Mouse (Mus musculus) mouse trophoblast stem cell (cell line): ENCODE data around the gene Cryzl2.

Experiments used
- in situ Hi-C, 2 experiments: fragments of 300-500 bp; cut with MseI, MboI; formaldehyde crosslinking; loops; 2 replicates in 1 of 2; 3 replicates in 1 of 2; pipeline ENCODE4 v1.15.1; 2025

Cryzl2 gene

DNA sequence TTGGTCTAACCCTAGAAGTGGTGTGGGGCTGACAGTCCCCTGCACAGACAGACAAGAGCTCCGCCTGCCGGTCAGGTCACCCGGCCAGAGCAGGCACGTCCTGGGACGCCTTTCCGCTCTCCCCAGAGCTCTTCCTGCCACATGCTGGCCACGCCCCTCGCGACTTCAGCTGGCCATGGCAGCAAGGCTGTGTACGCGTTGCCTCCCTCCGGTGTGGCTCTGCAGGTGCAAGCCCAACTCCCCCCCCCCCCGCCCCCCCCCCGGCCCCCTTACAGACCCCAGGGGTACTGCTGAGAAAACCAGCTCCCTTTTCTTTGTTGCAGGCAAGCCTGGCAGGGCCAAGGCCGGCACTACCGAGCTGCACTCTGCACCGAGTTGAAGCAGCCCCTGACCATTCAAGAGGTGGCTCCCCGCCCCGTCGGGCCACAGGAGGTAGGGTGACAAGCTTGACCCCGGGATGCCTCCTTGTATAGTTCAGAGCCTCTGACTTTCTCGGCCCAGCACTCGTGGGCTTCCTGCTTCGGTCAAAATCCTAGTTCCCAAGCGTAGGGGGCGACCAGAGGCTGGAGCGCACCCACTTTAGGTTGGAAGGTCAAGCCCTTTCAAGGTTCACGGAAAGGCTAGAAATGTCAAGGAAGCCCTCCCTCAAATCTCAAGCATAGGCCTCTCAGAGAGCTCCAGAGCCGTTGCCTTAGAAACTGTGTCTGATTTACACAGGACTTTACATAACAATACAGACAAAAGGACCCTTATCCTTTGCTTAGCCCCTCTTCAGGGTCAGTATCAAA, at the start of gene Cryzl2:
Gene Cryzl2 (plus strand): TSS at position 157 of the 788 bp plus-strand sequence.
- in situ Hi-C loops, result no loop called here

DNA sequence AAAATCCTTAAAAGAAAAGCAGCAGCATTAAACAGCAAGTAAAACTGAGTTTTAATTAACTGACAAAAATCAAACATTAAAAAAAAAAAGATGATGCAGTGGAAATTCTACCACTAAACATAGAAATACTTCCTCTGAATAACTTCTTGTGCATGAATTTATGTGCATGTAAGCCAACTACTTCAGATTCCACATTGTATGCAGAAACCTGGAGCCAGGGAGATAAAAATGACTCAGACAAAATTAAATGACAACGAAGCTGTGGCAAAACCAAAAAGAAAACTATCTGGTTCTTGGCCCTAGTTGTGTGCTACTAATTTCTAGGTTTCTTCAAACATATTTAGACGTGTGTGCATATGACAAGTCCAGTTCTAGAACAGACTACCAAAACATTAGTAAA, 48.7 kb upstream of the Cryzl2 start:
- in situ Hi-C loops, result no loop called here

DNA sequence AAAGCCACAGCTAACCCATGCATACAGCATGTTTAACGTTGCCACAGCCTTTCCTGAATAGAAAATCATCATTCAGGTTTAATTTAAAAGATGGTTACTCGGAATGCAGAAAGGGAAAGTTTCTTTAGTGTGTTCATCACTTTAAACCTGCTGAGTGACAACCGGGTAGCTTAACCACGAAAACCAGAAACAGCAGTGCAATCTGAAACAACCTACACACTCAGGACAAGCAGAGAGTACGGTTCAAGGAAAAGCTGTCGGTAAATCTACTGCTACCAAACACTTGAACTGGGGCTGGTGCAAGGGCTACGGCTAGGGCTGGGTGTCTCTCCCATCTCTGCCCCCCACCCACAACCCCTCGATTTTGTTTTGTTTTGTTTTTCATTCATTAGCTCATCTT, 47.4 kb upstream of the Cryzl2 start:
- in situ Hi-C loops, result no loop called here

DNA sequence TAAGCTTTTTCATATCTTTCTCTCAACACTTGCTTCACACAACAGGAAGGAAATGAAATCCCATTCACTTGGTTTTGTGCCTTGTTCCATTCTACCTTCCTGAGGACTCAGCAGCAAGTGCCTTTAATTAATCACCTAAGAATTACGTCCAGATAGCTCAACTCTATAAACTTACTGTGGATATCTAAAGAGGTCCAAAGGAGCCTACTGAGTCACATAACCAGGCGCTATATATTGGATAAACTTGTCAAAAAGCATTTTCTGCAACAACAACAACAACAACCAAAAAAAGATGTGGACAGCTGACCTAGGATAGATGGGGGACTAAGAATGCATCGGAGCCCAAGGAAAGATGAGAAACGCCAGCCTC, 47.1 kb upstream of the Cryzl2 start:
- in situ Hi-C loops, result no loop called here

DNA sequence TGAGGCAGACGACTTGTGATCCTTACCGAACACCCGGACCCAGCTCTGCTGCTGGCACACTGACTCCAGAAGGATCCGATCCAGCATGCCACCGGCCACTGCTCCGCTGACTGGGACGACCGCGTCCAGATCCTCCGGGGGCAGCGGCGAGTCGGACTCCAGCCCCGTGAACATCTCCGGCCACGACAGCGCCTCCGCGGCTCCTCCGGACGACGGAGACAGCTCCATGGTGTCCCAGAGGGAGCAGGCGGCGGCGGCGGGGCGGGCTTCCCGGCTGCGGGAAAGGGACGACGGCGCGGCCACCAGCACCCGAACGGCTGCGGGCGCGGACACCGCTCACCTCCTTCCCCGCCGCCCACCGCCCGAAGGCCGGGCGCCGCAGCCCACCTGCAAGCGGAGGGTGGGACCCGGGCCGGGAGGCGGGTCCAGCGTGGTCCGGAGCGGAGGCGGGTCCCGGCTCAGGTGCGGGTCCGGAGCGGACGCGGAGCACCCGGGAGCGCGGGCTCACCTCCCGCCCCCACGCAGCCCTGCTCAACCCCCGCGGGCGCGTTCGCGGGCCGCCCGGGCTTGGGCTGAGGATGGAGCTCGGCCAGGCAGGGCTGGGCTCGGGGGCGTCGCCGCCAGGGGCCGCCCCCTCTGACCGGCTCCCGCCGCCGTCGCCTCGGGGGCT, 46.5 kb upstream of the Cryzl2 start:
- in situ Hi-C loops, result no loop called here

DNA sequence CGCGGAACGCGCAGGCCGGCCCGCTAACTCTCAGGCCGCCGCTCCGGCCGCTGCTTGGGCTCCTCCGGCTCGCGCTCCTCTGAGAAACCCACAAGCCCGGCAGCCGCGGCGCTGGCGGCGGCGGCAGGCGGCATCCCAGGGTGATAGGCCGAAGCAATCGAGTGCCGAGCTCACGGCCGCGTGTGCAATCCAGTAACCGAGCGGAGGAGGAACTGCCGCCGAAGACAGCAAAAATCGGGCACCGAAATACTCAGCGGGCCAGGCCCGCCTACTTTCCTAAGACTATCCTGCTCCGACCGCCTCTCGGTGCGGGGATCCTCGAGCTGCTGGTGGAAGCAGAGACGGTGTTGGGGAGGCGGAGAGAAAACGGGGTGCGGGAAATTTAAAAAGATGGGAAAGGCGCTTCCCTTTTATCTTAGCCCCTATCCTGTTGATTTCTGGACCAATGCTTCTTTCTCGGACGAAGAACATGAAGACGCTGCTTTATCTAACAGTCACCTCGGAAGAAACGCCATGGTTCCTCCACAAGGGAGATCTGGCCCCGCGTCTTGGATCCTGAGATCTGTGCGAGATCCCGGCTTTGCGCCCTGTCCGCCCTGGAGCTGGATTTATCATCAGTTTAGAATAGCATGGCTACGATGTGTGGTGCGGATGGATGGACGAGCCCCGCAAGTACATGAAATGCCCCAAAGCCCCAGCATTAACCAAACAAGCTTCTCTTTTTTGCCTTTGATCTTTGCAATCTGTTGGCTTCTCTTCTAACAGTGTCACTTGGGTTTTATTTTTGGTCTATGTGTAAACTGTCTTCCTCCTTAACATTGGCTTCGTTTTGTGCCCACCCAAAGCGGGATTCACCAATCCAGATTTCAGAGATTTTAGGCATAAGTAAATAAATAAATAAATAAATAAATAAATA, 45.7 kb upstream of the Cryzl2 start, which contains the start of gene Rasal2:
Gene Rasal2 (minus strand): TSS at position 142 of the 916 bp plus-strand sequence.
- in situ Hi-C loops, result no loop called here

DNA sequence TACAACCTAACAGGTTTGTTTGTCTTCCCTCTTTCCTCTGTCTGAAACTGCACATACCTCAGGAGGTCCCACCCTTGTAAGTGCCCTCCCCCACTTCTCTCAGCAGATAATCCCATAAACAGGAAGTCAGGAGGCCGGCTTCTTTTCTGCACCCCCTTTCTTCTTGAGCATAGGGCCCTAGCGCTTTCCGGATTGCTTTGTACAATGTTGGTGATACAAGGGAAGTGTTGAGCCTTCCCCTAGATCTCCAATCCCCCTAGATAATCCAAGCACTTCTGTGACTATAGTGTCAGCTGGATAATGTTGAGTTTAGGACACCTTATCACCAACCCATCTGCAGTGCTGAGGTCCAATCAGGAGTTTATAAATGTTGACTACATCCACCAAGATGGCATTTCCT, 42.6 kb upstream of the Cryzl2 start:
- in situ Hi-C loops, result no loop called here

DNA sequence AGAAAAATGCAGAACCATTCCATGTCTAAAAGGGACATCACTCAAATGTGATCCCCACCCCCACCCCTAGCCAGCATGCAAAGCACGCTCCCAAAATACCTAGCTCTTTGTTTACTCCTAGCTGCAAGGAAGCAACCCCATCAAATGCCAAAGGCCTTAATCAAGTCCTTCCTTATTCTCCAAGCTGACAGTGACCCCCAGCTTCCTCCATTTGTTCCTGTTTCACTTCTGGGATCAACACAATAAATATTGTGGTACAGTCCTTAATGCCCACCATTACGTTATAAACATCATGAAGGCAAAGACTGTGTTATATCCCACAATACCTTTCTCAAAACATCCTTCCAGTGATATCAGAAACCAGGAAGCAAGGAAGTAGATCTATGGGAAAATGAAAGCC, 41.7 kb upstream of the Cryzl2 start:
- in situ Hi-C loops, result no loop called here

DNA sequence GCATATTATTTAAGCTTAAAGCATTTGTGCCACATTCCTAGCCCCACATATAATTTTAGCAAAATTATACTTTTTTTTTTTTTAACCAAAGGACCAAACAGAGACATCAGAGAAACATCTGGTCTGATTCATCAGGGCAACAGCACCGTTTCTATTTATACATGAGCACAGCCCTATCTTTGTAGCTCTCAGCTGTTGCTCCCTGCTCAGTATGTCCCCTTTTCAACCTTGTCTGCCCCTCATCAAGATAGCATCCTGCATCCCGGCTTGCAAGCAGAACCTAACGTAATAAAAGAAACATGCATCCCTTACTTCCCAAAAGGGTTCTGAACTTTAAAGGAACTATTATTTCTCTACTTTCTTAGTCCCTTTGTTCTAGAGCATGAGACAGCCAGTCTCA, 41.0 kb upstream of the Cryzl2 start:
- in situ Hi-C loops, result no loop called here

DNA sequence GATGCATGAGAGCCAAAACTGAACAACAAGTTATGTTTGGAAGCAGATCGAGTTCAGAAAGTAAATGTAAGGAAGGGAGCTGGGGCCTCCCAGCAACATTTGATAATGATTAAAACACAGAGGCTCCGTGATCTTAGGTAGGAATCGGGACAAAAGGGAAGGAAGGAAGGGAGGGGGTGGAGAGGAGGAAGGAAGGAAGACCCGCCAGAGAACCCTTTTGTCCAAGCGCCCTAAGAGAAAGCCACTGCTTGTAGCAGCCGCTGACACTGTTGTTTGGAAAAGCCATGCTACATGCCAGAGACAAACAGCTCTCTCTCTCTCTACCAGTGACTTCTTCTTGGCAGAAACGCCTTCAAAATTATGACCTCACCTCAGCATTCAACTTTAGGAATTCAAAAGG, 40.5 kb upstream of the Cryzl2 start:
- in situ Hi-C loops, result no loop called here

DNA sequence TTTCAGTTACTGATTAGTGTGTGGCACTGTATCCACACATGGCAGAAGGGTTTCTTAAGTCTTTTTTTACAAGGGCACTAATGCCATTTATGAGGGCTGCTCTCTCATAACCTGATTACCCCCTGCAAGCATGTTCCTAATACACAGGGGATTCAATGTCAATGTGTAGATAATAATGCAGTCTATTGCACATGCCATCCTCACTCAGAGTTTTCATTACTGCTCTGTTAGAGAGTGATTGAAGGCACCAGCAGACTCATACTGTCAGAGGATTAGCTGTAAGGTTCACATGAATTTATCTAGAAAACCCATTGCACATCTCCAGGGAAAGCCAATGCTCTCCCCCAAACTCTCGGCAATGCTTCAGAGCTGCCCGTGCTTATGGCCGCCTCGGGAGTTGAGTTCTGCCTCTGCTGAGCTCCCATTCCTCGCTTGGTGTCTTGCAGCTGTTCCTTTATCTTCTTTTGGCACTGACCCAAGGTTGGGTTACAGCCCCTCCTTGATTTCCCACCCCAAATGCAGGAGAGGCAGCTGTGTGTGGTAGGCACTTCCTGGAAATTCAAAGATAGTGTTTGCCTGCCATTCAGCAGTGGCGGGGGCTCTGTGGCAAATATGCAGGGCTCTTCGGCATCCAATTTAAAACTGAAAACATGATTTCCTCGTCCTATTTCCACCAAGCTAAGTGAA, 32.5 kb upstream of the Cryzl2 start:
- in situ Hi-C loops, result no loop called here

DNA sequence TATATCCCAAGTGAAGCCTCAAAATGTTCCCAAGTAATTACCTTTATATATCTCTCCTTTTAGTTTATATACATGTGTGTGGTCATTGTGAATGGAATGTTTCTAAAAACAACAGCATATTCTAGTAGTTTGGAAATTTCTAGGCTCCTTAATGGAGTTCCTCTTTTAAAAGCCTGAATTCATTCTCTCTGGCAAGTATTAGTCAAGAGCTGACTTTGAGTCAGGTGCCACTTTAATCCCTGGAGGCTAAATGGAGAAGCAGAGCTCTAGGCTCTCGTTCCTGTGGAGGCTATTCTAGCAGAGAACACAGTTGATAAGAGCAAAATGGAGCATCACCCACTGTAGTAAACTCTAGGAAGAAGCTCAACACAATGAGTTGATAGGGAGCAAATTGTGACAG, 31.4 kb upstream of the Cryzl2 start:
- in situ Hi-C loops, result no loop called here

DNA sequence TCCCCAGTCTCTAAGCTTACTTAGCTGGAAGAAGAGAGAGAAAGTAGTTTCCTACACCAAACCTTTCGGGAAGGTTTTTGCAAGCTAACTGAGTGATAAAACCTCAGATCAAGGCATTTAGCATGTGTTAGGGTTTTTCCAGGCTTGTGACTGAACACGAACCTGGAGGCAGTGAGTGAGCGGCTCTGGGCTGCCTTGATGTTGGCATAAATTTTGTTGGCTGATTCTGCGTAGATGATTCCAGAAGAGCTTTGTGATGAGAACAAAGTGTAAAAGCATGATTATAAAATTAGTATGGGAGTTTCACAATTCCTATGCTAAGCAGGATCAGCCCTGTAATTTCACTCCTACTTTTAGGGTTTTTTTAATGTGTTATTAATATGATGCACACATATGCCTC, 30.8 kb upstream of the Cryzl2 start:
- in situ Hi-C loops, result no loop called here

DNA sequence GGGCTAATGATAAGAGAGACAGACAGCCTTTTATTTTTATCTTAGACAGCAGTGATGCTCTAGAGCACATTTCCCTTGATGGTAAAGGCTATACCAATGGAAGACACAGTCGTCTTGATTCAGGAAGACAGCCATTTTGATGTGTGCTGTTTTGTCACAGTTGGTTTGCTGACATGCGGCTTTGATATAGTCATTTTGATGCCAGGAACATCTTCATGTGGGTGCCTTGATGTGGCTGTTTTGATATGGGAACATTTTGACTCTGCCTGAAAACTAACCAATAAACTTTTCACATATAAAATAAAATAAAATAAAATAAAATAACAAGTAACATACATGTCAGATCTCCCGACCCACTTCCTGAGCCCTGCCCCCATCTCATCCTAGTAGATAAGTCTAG, 30.0 kb upstream of the Cryzl2 start:
- in situ Hi-C loops, result no loop called here

DNA sequence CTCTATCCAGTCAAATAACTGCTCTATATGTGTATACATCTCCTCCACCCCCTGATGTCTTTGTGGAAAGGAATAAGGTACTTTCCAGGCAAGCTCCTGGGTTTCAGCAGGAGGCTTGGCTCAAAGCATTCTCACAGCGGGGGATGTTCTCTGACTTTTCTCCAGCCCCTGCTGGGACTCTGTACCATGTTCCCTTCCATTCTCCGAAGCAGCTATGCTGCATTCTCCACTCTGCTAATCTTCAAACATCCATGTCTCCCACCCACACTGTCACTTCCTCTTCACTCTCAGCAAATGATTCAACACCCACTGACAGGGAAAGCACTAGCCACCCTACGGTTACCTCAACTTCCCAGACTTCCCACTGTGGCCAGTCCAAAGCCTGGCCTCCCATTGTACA, 25.1 kb upstream of the Cryzl2 start:
- in situ Hi-C loops, result no loop called here

DNA sequence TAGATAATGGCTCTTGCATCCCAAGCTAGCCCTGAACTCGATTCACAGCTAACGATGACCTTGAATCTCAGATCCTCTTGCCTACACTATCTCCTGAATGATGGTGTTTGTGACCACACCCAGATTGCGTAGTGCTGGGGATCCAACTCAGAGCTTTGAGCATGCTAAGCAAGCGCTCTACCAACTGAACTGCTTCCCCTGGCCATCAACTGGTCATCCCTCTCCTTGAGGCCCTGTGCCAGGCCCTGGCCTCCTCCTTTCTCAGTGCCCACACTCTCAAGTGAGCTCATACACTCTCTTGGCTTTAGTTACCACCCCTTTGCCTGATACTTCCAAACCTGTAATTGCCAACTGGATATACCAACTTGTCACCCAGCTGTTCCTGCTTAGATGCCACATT, 24.0 kb upstream of the Cryzl2 start:
- in situ Hi-C loops, result no loop called here

DNA sequence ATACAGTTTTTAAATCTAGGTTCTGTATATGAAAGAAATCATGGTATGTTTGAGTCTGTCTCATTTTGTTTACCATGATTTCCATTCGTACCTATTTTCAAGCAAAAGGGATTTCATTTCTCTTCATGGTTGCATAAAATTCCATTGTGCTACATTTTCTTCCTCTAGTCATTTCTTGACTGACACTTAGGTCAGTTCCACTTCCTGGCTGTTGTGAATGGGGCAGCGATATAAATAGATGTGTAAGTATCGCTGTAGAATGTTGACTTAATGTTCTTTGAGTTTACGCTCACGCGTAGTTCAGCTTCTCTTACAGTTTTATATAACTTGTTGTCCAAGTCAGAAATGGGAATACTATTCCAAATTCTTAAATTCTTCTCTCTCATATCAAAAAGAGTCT, 22.5 kb upstream of the Cryzl2 start:
- in situ Hi-C loops, result no loop called here

DNA sequence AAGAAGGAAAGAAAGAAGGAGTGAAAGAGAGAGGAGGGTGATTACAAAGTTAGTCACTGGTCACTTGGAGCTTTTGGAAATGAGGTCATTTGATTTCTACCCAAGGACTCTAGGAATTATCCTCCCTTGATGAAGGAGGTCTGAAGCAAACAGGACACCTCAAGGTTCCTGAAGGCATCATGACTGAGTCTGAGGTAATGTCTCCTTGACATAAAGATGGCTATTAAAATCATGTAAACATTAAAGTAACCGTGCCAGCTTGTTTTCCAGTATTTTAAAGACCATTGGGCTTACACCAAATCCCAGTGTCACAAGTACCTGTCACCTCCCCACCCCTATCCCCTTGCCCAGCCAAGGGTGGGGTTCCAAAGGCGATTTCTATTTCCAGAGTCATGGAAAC, 20.1 kb upstream of the Cryzl2 start:
- in situ Hi-C loops, result no loop called here

DNA sequence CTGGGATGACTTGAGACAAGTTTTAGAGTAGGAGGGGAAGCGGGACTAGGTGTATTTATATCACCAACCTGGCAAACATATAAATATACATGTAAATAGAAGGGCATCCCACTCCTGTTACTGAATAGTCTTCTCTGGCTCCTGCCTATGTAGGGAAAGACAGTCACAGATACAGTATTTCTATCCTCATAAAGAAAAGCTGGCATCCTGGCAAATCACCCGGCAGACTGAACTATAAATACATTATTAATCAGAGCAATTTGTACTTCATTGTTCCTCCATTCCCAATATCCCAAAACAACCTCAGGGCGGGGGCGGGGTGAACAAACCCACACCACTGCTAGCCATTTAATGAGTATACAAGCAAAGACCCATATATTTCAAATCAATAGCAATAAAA, 19.3 kb upstream of the Cryzl2 start:
- in situ Hi-C loops, result no loop called here

DNA sequence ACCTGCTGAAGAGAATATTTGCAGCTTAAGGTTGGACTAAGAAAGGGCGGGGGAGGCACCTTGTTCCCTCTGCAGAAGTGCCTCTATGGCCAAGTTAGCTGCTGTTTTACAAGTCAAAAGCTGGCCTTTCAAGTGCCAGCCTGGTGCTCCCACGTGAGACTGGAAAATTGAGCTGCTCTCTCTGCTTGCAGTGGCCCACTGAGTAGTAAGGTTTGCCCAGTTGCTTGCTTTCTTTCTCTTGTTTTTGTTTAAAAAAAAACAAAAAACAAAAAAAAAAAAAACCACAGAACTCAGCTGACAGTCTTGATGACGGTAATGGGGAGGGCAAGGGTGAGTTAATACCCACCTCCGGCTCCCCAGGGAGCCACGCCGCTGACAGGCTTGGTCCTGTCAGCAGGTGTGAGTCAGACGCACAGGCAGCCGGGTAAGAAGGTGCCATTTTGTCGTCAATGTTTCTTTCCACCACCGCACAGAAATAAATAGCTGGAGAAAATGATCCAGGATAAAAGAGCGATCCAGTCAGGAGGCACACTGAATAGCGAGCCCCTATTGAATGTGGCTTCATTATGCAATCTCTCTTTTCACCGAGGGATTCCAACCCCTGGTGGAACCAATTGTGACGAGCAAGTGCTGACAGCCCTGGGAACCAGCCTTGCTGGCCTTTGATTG, 18.3 kb upstream of the Cryzl2 start:
- in situ Hi-C loops, result no loop called here

DNA sequence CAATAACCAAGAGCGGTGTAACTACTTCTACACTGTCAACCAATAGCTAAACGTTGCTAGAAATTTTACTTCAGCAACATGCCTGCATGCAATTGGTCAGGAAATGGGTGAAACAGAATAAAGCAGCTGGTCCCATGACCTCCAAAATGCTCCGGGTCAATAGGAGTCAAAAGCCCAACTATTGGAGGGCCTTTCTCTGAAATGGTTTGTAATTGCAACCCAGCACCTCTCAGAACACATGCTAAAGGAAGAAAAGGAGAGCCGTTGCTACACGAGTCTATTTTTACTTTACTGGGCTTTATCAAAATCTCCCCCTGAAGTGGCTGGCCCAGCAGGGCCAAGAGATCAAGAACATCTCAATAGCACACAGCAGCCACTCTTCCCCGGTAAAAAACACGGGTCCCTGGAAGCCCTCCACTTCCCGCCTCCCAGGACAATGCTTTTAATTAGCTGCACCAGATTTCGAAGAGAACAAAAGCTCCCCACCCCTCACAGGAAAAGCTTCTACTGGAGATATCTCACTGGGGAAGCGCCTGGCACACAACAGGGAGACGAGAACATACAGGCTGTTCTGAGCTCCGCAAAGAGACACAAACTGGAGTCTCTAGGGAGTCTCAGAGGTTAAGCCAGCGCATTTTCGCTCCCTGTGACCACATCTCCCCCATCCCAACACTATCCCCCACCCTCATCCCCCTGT, 15.2 kb upstream of the Cryzl2 start:
- in situ Hi-C loops, result no loop called here
